Mouse (Mus musculus) hindbrain, postnatal 0 days (tissue): ENCODE measurements around the gene Vcam1. TPM values are rescaled to one million over a fixed set of nuclear protein-coding genes. Genes with fewer than 3 reads are reported as not detected.

Experiments
- ATAC-seq: fragments of 200-750 bp; cut with Nextera tagmentation; 2 replicates; pipeline ENCODE4 v1.8.0; 2017; ENCODE audit warnings: mild to moderate bottlenecking, moderate TSS enrichment, moderate library complexity
- DNase-seq: peaks from one replicate; pipeline ENCODE4 v3.0.0-alpha.2; 2015; ENCODE audit warnings: low spot score
- H3K27ac ChIP-seq: fragments of 300-500 bp; sonication (generic); 2 replicates; pipeline ENCODE4 v1.5.1; 2014; ENCODE audit warnings: mild to moderate bottlenecking
- H3K27me3 ChIP-seq: fragments of 300-500 bp; sonication (generic); 2 replicates; pipeline ENCODE4 v1.6.1; 2014; ENCODE audit warnings: low read length, mixed read lengths; ENCODE audit not compliant: insufficient read depth
- H3K36me3 ChIP-seq: fragments of 300-500 bp; sonication (generic); 2 replicates; pipeline ENCODE4 v1.6.1; 2014; ENCODE audit warnings: low read length, mixed read lengths; ENCODE audit not compliant: insufficient read depth
- H3K4me1 ChIP-seq: fragments of 300-500 bp; sonication (generic); 2 replicates; pipeline ENCODE4 v1.6.1; 2014; ENCODE audit warnings: antibody characterized with exemption, low read length, mixed read lengths; ENCODE audit not compliant: insufficient read depth
- H3K4me2 ChIP-seq: fragments of 300-500 bp; sonication (generic); 2 replicates; pipeline ENCODE4 v1.6.1; 2014; ENCODE audit warnings: low read depth, mild to moderate bottlenecking, low read length, moderate library complexity, mixed read lengths
- H3K4me3 ChIP-seq: fragments of 300-500 bp; sonication (generic); 2 replicates; pipeline ENCODE4 v1.5.1; 2014; ENCODE audit warnings: low read length
- H3K9ac ChIP-seq: fragments of 300-500 bp; sonication (generic); replicated peaks from 2 replicates; pipeline ENCODE4 v1.6.1; 2014; ENCODE audit warnings: mild to moderate bottlenecking, low read length, moderate library complexity, mixed read lengths
- H3K9me3 ChIP-seq: fragments of 300-500 bp; sonication (generic); 2 replicates; pipeline ENCODE4 v1.6.1; 2016; ENCODE audit warnings: low read length, mixed read lengths
- CTCF ChIP-seq: IDR thresholded peaks from 2 replicates; pipeline ENCODE4 v1.5.1; 2016; ENCODE audit warnings: antibody characterized with exemption, control low read depth, low read depth
- WGBS: fragments of 180-500 bp; shearing (Covaris S2); extraction: QIAGEN DNeasy Blood & Tissue Kit; methylation state at CpG from one replicate; pipeline ENCODE4 v1.1.7; 2014; 5-methylcytosine and 5-hydroxymethylcytosine counted together
- polyA plus RNA-seq: library from polyadenylated mRNA; unstranded; fragments of >200 nt; fragmentation: Nextera tagmentation; extraction: Ambion mirVana; gene quantifications from 2 replicates; pipeline ENCODE4 v1.2.1, GENCODE M21; 2015
- total RNA-seq: library from RNA; depleted of rRNA; stranded (reverse); fragments of >200 nt; gene quantifications from 2 replicates; pipeline ENCODE4 v1.2.3, GENCODE M21; 2014; rRNA removed

Vcam1 gene
- total and polyA plus RNA-seq, 2 experiments from 2014 or later: 40.7 to 45.3 TPM

DNA sequence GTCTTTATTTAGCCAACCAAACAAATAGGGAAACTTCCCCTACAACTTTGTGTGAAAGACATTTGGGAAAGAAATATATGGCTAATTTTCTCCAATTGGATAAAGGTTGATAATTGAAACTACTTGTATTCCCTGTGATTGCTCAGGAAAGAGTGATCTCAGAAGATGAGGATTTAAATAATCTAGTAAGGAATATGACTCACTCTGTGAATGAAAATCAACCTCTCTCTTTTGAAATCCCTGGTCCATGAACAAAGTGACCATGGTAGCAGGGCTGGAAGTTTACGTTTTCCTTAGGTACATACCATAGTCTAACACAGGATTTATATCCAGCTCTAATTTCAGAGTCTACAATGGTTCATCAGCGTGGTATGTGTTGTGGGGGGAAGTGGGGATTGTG is 52.7 kb downstream of the Vcam1 start:
- no peak for DNase-seq
- Histone ChIP-seq H3K4me2 (no peak overlapping the region), H3K36me3 (no peaks in the 10 kb centered on the region), H3K4me1 (no peaks in the 10 kb centered on the region), H3K27me3 (no peaks in the 10 kb centered on the region), H3K9me3 (no peaks in the 10 kb centered on the region), H3K9ac (no peak overlapping the region), H3K4me3 (no peak overlapping the region), H3K27ac (no peak overlapping the region)
- no peak for ATAC-seq
- no peak for TF ChIP-seq CTCF
- WGBS: 92% methylated on average over 2 of the region's 2 CpGs

DNA sequence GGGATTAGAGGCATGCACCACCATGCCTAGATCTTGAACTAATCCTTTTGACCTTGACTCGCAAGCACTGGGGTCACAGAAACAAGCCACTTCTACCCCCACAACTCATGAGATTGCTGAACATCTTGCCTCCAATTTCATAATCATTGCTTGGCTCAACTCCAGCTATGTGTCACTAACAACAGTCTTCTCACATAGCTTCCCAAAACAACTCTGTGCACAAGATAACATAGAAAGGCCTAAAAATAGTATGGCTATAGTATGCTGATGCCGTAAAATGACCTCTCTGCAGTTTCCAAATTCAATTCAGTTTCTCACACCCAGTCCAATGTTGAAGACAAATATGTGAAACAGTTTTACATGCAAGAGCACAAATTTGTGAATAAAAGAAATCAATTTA is 56.9 kb downstream of the Vcam1 start:
- Histone ChIP-seq H3K9me3 (no peaks in the 10 kb centered on the region), H3K27ac (no peak overlapping the region), H3K4me3 (no peak overlapping the region), H3K4me1 (no peaks in the 10 kb centered on the region), H3K4me2 (no peak overlapping the region), H3K27me3 (no peaks in the 10 kb centered on the region), H3K36me3 (no peaks in the 10 kb centered on the region), H3K9ac (no peak overlapping the region)
- ATAC-seq: no peak
- no peak for TF ChIP-seq CTCF
- DNase-seq: no peak
- 73% methylated on average over 2 of the region's 2 CpGs for WGBS

- Histone ChIP-seq H3K27ac (no peak overlapping the region), H3K36me3 (no peaks in the 10 kb centered on the region), H3K4me1 (no peaks in the 10 kb centered on the region), H3K9ac (no peak overlapping the region), H3K9me3 (no peaks in the 10 kb centered on the region), H3K27me3 (no peaks in the 10 kb centered on the region), H3K4me2 (no peak overlapping the region), H3K4me3 (no peak overlapping the region)
- ATAC-seq (no peak), DNase-seq (no peak)
- TF ChIP-seq CTCF: no peak
- WGBS: 94% methylated on average over 2 of the region's 2 CpGs
Observed at GRCm38 (mm10) chr3:116062141-116062540, 67.3 kb downstream of the Vcam1 start.

- Histone ChIP-seq H3K27me3 (no peaks in the 10 kb centered on the region), H3K4me2 (no peak overlapping the region), H3K9ac (no peak overlapping the region), H3K27ac (no peak overlapping the region), H3K4me3 (no peak overlapping the region), H3K9me3 (no peaks in the 10 kb centered on the region), H3K4me1 (no peaks in the 10 kb centered on the region), H3K36me3 (no peaks in the 10 kb centered on the region)
- TF ChIP-seq CTCF: no peak
- ATAC-seq: no peak
- DNase-seq: no peak
- WGBS: 35% methylated on average over 5 of the region's 5 CpGs
Observed at GRCm38 (mm10) chr3:116060320-116060719, 69.2 kb downstream of the Vcam1 start.

Other genes starting within 250 kb of the Vcam1 start
- 9.0 and 11.0 TPM in 2 replicates for gene Dph5, start 241.9 kb downstream of the Vcam1 start, total RNA-seq
- gene Dph5, start 241.9 kb downstream of the Vcam1 start, polyA plus RNA-seq: 20.1 and 22.6 TPM in 2 replicates
- gene Slc30a7, start 122.3 kb downstream of the Vcam1 start, total RNA-seq: 20.4 and 21.8 TPM in 2 replicates
- 10.1 and 12.6 TPM in 2 replicates for gene Slc30a7, start 122.3 kb downstream of the Vcam1 start, polyA plus RNA-seq
- 41.2 and 44.0 TPM in 2 replicates for gene Extl2, start 122.2 kb downstream of the Vcam1 start, total RNA-seq
- 44.8 and 47.0 TPM in 2 replicates for gene Extl2, start 122.2 kb downstream of the Vcam1 start, polyA plus RNA-seq
- gene Gpr88, start 123.8 kb upstream of the Vcam1 start, total RNA-seq: 11.4 and 22.9 TPM in 2 replicates
- 4.6 and 5.9 TPM in 2 replicates for gene Gpr88, start 123.8 kb upstream of the Vcam1 start, polyA plus RNA-seq